In the genomic region with DNA sequence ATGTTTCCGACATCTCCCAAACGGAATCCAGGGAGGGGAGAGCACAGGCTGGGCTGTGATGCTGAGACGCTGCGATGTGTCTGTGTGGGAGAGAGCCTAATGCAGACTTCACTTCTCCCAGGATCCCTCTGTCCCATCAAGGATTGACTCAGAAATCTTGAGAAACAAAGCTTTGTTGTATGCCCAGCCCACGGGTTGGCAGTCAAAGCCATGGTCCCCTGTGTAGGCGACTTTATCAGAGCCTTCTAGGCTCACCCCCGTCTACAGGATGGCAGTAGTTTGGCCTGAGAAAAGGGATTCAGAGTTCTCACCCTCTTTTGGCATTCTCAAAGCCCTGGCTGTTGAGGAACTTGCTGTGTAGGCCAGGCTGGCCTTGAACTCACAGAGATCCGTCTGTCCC, we compare ENCODE assay signal across 26 mouse cellular contexts. TPM values are rescaled to one million over a fixed set of nuclear protein-coding genes. Genes with fewer than 3 reads are reported as not detected.
DNase-seq lines count a peak whose midpoint lies in the region; ATAC-seq and TF ChIP-seq lines count a peak whose summit lies in the region.
"Had no signal": no experiment of that assay in that cellular context is flagged by ENCODE, and none has a peak within 500 bp of the region (broad histone marks: within the 10 kb centered on the region; RNA-seq: fewer than 3 reads in every experiment).

No protein-coding gene starts in this region.

- no peak overlapping the region for H3K4me3 ChIP-seq in heart, adult 2 months
- no peak overlapping the region for H3K4me3 ChIP-seq in liver, embryonic 13.5 days (replicated peaks)
- no peak overlapping the region for H3K4me3 ChIP-seq in hindbrain, embryonic 13.5 days
- H3K4me3 ChIP-seq: heart, embryonic 12.5 days; hindbrain, embryonic 15.5 days; layer of hippocampus, adult 2 months; left cerebral cortex, adult 2 months; limb, embryonic 12.5 days; megakaryocyte, embryonic 14.5 days; midbrain, embryonic 13.5 days; neural tube, embryonic 13.5 days had no signal

- no peaks in the 10 kb centered on the region for H3K27me3 ChIP-seq in heart, adult 2 months (ENCODE audit: control insufficient read depth, insufficient read depth, low read length)
- no peaks in the 10 kb centered on the region for H3K27me3 ChIP-seq in liver, embryonic 13.5 days
- H3K27me3 ChIP-seq in hindbrain, embryonic 13.5 days, result no peaks in the 10 kb centered on the region
- H3K27me3 ChIP-seq: heart, embryonic 12.5 days; hindbrain, embryonic 15.5 days; limb, embryonic 12.5 days; megakaryocyte, embryonic 14.5 days; midbrain, embryonic 13.5 days; neural tube, embryonic 13.5 days had no signal

- H3K4me1 ChIP-seq in heart, adult 2 months (ENCODE audit: control insufficient read depth, insufficient read depth, low read length), result peaks cover 1% of the 10 kb centered on the region; the same call in 1 of the 2 replicates
- H3K4me1 ChIP-seq in liver, embryonic 13.5 days (replicated peaks), result peaks cover 35% of the 10 kb centered on the region
- H3K4me1 ChIP-seq in hindbrain, embryonic 13.5 days (replicated peaks), result peaks cover 5% of the 10 kb centered on the region
- H3K4me1 ChIP-seq: heart, embryonic 12.5 days; limb, embryonic 12.5 days had no signal

- DNase-seq in heart, adult 11 months, result peak; percentile 84
- DNase-seq in heart, adult 2 months, result no peak
- peak; percentile 69 for DNase-seq in testis, postnatal 14 days (ENCODE audit: low spot score)
- no peak for DNase-seq in testis, postnatal 10 days (ENCODE audit: low spot score)
- DNase-seq in liver, embryonic 13.5 days, result no peak
- no peak for DNase-seq in kidney, adult 11 months
- DNase-seq: adrenal gland, postnatal 36 days; cerebellum, adult 8-10 months; cerebellum, postnatal 25 days; gastrocnemius, postnatal 14 days; kidney, adult 2 months; kidney, postnatal 36 days; thymus, postnatal 4 days had no signal

- intact Hi-C loops in heart, adult 2 months (cut with DNase I), result no loop called here

- TF ChIP-seq CTCF in heart, adult 2 months (IDR thresholded peaks at IDR 0.05), result no peak

- no peaks in the 10 kb centered on the region for H3K79me2 ChIP-seq in heart, adult 2 months (replicated peaks; ENCODE audit: control insufficient read depth, insufficient read depth, low read length)

- TF ChIP-seq POLR2A in heart, adult 2 months (IDR thresholded peaks at IDR 0.05; ENCODE audit: insufficient read depth, low read depth, low read length), result no peak

- no peak overlapping the region for H3K9ac ChIP-seq in heart, adult 2 months (ENCODE audit: low read depth, low read length)
- H3K9ac ChIP-seq in liver, embryonic 13.5 days, result 0 out of 2 replicates have a peak overlapping the region, but pooled peaks have one; percentile 29
- no peak overlapping the region for H3K9ac ChIP-seq in hindbrain, embryonic 13.5 days
- H3K9ac ChIP-seq: heart, embryonic 12.5 days; hindbrain, embryonic 15.5 days; limb, embryonic 12.5 days; liver, embryonic 14.5 days; midbrain, embryonic 13.5 days; neural tube, embryonic 13.5 days had no signal

- no peak for ATAC-seq in liver, embryonic 13.5 days (ENCODE audit: low read depth)
- no peak for ATAC-seq in hindbrain, embryonic 13.5 days (ENCODE audit: low FRiP score)
- ATAC-seq: CD4-positive, CD25-positive, alpha-beta regulatory T cell, adult 4 months; forebrain, embryonic 16.5 days; lung, postnatal 0 days; midbrain, embryonic 13.5 days had no signal

- H3K9me3 ChIP-seq in liver, embryonic 13.5 days (replicated peaks), result no peaks in the 10 kb centered on the region
- no peaks in the 10 kb centered on the region for H3K9me3 ChIP-seq in hindbrain, embryonic 13.5 days
- H3K9me3 ChIP-seq: heart, embryonic 12.5 days; hindbrain, embryonic 15.5 days; limb, embryonic 12.5 days; midbrain, embryonic 13.5 days; neural tube, embryonic 13.5 days had no signal

- H3K4me2 ChIP-seq in liver, embryonic 13.5 days, result no peak overlapping the region
- no peak overlapping the region for H3K4me2 ChIP-seq in hindbrain, embryonic 13.5 days
- H3K4me2 ChIP-seq: heart, embryonic 12.5 days; hindbrain, embryonic 15.5 days; limb, embryonic 12.5 days; midbrain, embryonic 13.5 days; neural tube, embryonic 13.5 days had no signal

- WGBS in heart, adult 2 months, result 78% methylated on average over 8 of the region's 8 CpGs
- 71% methylated on average over 8 of the region's 8 CpGs for WGBS in liver, embryonic 13.5 days (ENCODE audit: insufficient replicate concordance)
- WGBS in hindbrain, embryonic 13.5 days, result 88% methylated on average over 8 of the region's 8 CpGs

- H3K36me3 ChIP-seq in heart, adult 2 months (ENCODE audit: control insufficient read depth, insufficient read depth, low read length), result no peaks in the 10 kb centered on the region
- peaks cover 55% of the 10 kb centered on the region for H3K36me3 ChIP-seq in liver, embryonic 13.5 days
- H3K36me3 ChIP-seq in hindbrain, embryonic 13.5 days, result peaks cover 60% of the 10 kb centered on the region

- TF ChIP-seq EP300 in heart, adult 2 months (IDR thresholded peaks at IDR 0.05; ENCODE audit: insufficient read depth, low read depth, low read length), result no peak

- H3K27ac ChIP-seq in heart, adult 2 months, result no peak overlapping the region
- peak overlapping the region; percentile 78 for H3K27ac ChIP-seq in liver, embryonic 13.5 days
- no peak overlapping the region for H3K27ac ChIP-seq in hindbrain, embryonic 13.5 days
- H3K27ac ChIP-seq: hindbrain, embryonic 15.5 days; layer of hippocampus, adult 2 months; left cerebral cortex, adult 2 months; limb, embryonic 12.5 days; midbrain, embryonic 13.5 days; neural tube, embryonic 13.5 days had no signal

RNA-seq across cellular contexts. Expression of a gene that starts 9.7 kb away (rescaled TPM):
- total RNA-seq in heart, adult 2 months (2021), result 100 to 1,000 TPM in 1 of 2 experiments, 10 to 100 TPM in 1; 91.2 to 101 TPM
- 55.3 and 80.8 TPM in 2 replicates for polyA plus RNA-seq in heart, adult 2 months (2012; rRNA removed)
- polyA plus RNA-seq in liver, embryonic 13.5 days (2015; fragmentation: Nextera tagmentation; extraction: Ambion mirVana), result 209 and 225 TPM in 2 replicates
- polyA plus RNA-seq in hindbrain, embryonic 13.5 days (2015; fragmentation: Nextera tagmentation; extraction: Ambion mirVana), result 248 and 256 TPM in 2 replicates

Comparison
In these comparisons a context has a peak if more than half of its experiments do, and no peak if none do; other contexts are left out.
1. DNase-seq: peak in heart, adult 11 months (single experiment) and testis, postnatal 14 days (single experiment); none in heart, adult 2 months (0 of 2), testis, postnatal 10 days (single experiment), liver, embryonic 13.5 days (single experiment) and kidney, adult 11 months (single experiment).